Comparison of ENCODE assay signal across 19 mouse cellular contexts in genomic region chr9:112233378-112233777, GRCm38 (mm10). TPM values are rescaled to one million over a fixed set of nuclear protein-coding genes. Genes with fewer than 3 reads are reported as not detected.
DNase-seq lines count a peak whose midpoint lies in the region; ATAC-seq and TF ChIP-seq lines count a peak whose summit lies in the region.
"Had no signal": no experiment of that assay in that cellular context is flagged by ENCODE, and none has a peak within 500 bp of the region (broad histone marks: within the 10 kb centered on the region; RNA-seq: fewer than 3 reads in every experiment).

No protein-coding gene starts in this region.

- H3K9me3 ChIP-seq in megakaryocyte, embryonic 14.5 days, result no peaks in the 10 kb centered on the region
- no peaks in the 10 kb centered on the region for H3K9me3 ChIP-seq in forebrain, embryonic 16.5 days (ENCODE audit: control insufficient read depth, low read length)
- no peaks in the 10 kb centered on the region for H3K9me3 ChIP-seq in lung, postnatal 0 days (ENCODE audit: low read length)
- H3K9me3 ChIP-seq: embryonic facial prominence, embryonic 15.5 days; liver, embryonic 13.5 days; stomach, embryonic 15.5 days had no signal

- H3K4me2 ChIP-seq in forebrain, embryonic 16.5 days (ENCODE audit: low read length), result peak overlapping the region; percentile 66
- peak overlapping the region; percentile 66 for H3K4me2 ChIP-seq in myocyte (ENCODE audit: low read depth)
- H3K4me2 ChIP-seq in lung, postnatal 0 days (replicated peaks; ENCODE audit: low read depth, low read length), result no peak overlapping the region
- H3K4me2 ChIP-seq: stomach, embryonic 15.5 days had no signal

- intact Hi-C loops in heart, postnatal 10 days (cut with DNase I), result no loop called here

- no peaks in the 10 kb centered on the region for H3K79me2 ChIP-seq in myocyte (ENCODE audit: control insufficient read depth, insufficient read depth)

- no peak for TF ChIP-seq POLR2A in myocyte (IDR thresholded peaks at IDR 0.05; ENCODE audit: insufficient read length, low read depth)

- H3ac ChIP-seq in myocyte (ENCODE audit: control insufficient read depth, insufficient read length), result no peak overlapping the region

- ATAC-seq in megakaryocyte, adult 5-6 weeks (ENCODE audit: poor library complexity, severe bottlenecking), result no peak
- no peak for ATAC-seq in forebrain, embryonic 16.5 days
- no peak for ATAC-seq in lung, postnatal 0 days
- ATAC-seq: inflammation-experienced regulatory T-cells, adult 6 months; Patski had no signal

- no peak for TF ChIP-seq CTCF in lung, postnatal 0 days (IDR thresholded peaks at IDR 0.05)

- H3K4me1 ChIP-seq in megakaryocyte, embryonic 14.5 days, result peaks cover 63% of the 10 kb centered on the region
- peaks cover 8% of the 10 kb centered on the region; the same call in 1 of the 2 replicates for H3K4me1 ChIP-seq in forebrain, embryonic 16.5 days (replicated peaks; ENCODE audit: control insufficient read depth, insufficient read depth, low read length)
- no peaks in the 10 kb centered on the region for H3K4me1 ChIP-seq in lung, postnatal 0 days (ENCODE audit: insufficient read depth, low read depth, low read length)
- H3K4me1 ChIP-seq: liver, embryonic 13.5 days; stomach, embryonic 15.5 days had no signal

- peak overlapping the region; percentile 97 for H3K9ac ChIP-seq in forebrain, embryonic 16.5 days (replicated peaks; ENCODE audit: low read depth, low read length)
- H3K9ac ChIP-seq in lung, postnatal 0 days (replicated peaks; ENCODE audit: low read depth), result no peak overlapping the region
- H3K9ac ChIP-seq: embryonic facial prominence, embryonic 15.5 days; liver, embryonic 13.5 days; stomach, embryonic 15.5 days had no signal

- peak; percentile 46 for DNase-seq in cerebellum, adult 9-10 months
- DNase-seq in cerebellum, postnatal 36 days, result no peak
- DNase-seq in heart, postnatal 10 days, result no peak
- DNase-seq in lung, postnatal 0 days (ENCODE audit: low spot score), result no peak
- DNase-seq: left cerebral cortex, postnatal 4 days; liver, embryonic 13.5 days; lung, postnatal 10 days had no signal

- WGBS in forebrain, embryonic 16.5 days, result 62% methylated on average over 6 of the region's 6 CpGs
- 72% methylated on average over 6 of the region's 6 CpGs for WGBS in lung, postnatal 0 days

- peaks cover 2% of the 10 kb centered on the region for H3K27me3 ChIP-seq in megakaryocyte, embryonic 14.5 days (replicated peaks)
- no peaks in the 10 kb centered on the region for H3K27me3 ChIP-seq in forebrain, embryonic 16.5 days (replicated peaks; ENCODE audit: control insufficient read depth, insufficient read depth, low read length)
- H3K27me3 ChIP-seq in myocyte (ENCODE audit: control insufficient read depth, insufficient read depth, insufficient read length), result peaks cover 9% of the 10 kb centered on the region
- H3K27me3 ChIP-seq in lung, postnatal 0 days (replicated peaks; ENCODE audit: insufficient read depth, low read length), result peaks cover 28% of the 10 kb centered on the region

- no peak for TF ChIP-seq EP300 in lung, postnatal 0 days (IDR thresholded peaks at IDR 0.05)

- no peaks in the 10 kb centered on the region for H3K36me3 ChIP-seq in megakaryocyte, embryonic 14.5 days (replicated peaks; ENCODE audit: low read length)
- no peaks in the 10 kb centered on the region for H3K36me3 ChIP-seq in forebrain, embryonic 16.5 days (ENCODE audit: control insufficient read depth, insufficient read depth)
- H3K36me3 ChIP-seq in myocyte (ENCODE audit: control insufficient read depth, insufficient read depth), result no peaks in the 10 kb centered on the region
- H3K36me3 ChIP-seq in lung, postnatal 0 days (ENCODE audit: insufficient read depth, low read length), result no peaks in the 10 kb centered on the region
- H3K36me3 ChIP-seq: embryonic facial prominence, embryonic 15.5 days; liver, embryonic 13.5 days; stomach, embryonic 15.5 days had no signal

- H3K27ac ChIP-seq in forebrain, embryonic 16.5 days (ENCODE audit: low read length), result peak overlapping the region; percentile 96
- H3K27ac ChIP-seq in lung, postnatal 0 days (ENCODE audit: low read length), result no peak overlapping the region
- H3K27ac ChIP-seq: embryonic facial prominence, embryonic 15.5 days; kidney, postnatal 0 days; liver, embryonic 13.5 days; stomach, embryonic 15.5 days had no signal

- peak overlapping the region; percentile 99 for H3K4me3 ChIP-seq in megakaryocyte, embryonic 14.5 days (replicated peaks)
- H3K4me3 ChIP-seq in forebrain, embryonic 16.5 days (replicated peaks; ENCODE audit: low read length), result peak overlapping the region; percentile 58
- H3K4me3 ChIP-seq in myocyte, result peak overlapping the region; percentile 17
- no peak overlapping the region for H3K4me3 ChIP-seq in lung, postnatal 0 days (ENCODE audit: low read depth, low read length)
- H3K4me3 ChIP-seq: liver, embryonic 13.5 days; stomach, embryonic 15.5 days had no signal

TF ChIP-seq in myocyte, 11 proteins besides CTCF, POLR2A, EP300 and RAD21:
- TF ChIP-seq E2F4 (IDR thresholded peaks at IDR 0.05; ENCODE audit: insufficient read depth) (no peak), REST (IDR thresholded peaks at IDR 0.05; ENCODE audit: insufficient read depth, insufficient read length) (no peak), MAX (IDR thresholded peaks at IDR 0.05; ENCODE audit: low read depth) (no peak), MYOD1 (IDR thresholded peaks at IDR 0.05; ENCODE audit: control insufficient read depth in 1 of 3, insufficient read length in 2 of 3, low read depth in 2 of 3) (no peak), SRF (IDR thresholded peaks at IDR 0.05; ENCODE audit: control insufficient read depth, insufficient read length, low read depth) (no peak), MYOG (IDR thresholded peaks at IDR 0.05; ENCODE audit: control insufficient read depth in 1 of 3, insufficient read depth in 1 of 3, insufficient read length in 2 of 3, low read depth in 2 of 3) (no peak), POLR2AphosphoS2 (IDR thresholded peaks at IDR 0.05; ENCODE audit: insufficient read length, low read depth) (no peak), USF1 (IDR thresholded peaks at IDR 0.05; ENCODE audit: low read depth) (no peak), CEBPB (IDR thresholded peaks at IDR 0.05; ENCODE audit: insufficient read depth, poor library complexity, severe bottlenecking) (no peak), TCF12 (IDR thresholded peaks at IDR 0.05; ENCODE audit: insufficient read depth, poor library complexity, severe bottlenecking) (no peak)

RNA-seq across cellular contexts. Expression of gene Arpp21, which starts 2.4 kb away (rescaled TPM):
- 10.0 and 11.1 TPM in 2 replicates for polyA plus RNA-seq in megakaryocyte, embryonic 14.5 days (2012; ENCODE audit: insufficient read depth, low replicate concordance)
- 1.6 TPM in 1 of 2 replicates, not detected in the other for total RNA-seq in megakaryocyte, adult 5-6 weeks (2015)
- total RNA-seq in megakaryocyte, adult 5-6 weeks (2017), result 0.18 and 0.49 TPM in 2 replicates
- polyA plus RNA-seq in forebrain, embryonic 16.5 days (2015; fragmentation: Nextera tagmentation; extraction: Ambion mirVana), result 81.2 and 115 TPM in 2 replicates
- polyA plus RNA-seq in myocyte (2012; fragmentation: generic; extraction: Trizol), result 36.1 TPM
- total RNA-seq in heart, postnatal 10 days (2021), result 1 to 10 TPM; 1.8 to 2.8 TPM
- polyA plus RNA-seq in lung, postnatal 0 days (2015; fragmentation: Nextera tagmentation; extraction: Ambion mirVana), result 0.07 TPM in 1 of 2 replicates, not detected in the other
- total RNA-seq: adrenal gland, adult 18-20 months; monocyte, adult 5-6 weeks had no signal
- polyA plus RNA-seq: gonadal fat pad, adult 2 months; Patski had no signal

Comparison
In these comparisons a context has a peak if more than half of its experiments do, and no peak if none do; other contexts are left out.
1. RNA of gene Arpp21, which starts 2.4 kb away (polyA plus RNA-seq): 81.2 to 115 TPM in forebrain, embryonic 16.5 days, 36.1 TPM in myocyte (single experiment) and 10.0 to 11.1 TPM in megakaryocyte, embryonic 14.5 days; 0.07 TPM in lung, postnatal 0 days; every median in the first group is over 10 times any median in the second.